Comparison of ENCODE assay signal across 10 mouse cellular contexts in the genomic region with DNA sequence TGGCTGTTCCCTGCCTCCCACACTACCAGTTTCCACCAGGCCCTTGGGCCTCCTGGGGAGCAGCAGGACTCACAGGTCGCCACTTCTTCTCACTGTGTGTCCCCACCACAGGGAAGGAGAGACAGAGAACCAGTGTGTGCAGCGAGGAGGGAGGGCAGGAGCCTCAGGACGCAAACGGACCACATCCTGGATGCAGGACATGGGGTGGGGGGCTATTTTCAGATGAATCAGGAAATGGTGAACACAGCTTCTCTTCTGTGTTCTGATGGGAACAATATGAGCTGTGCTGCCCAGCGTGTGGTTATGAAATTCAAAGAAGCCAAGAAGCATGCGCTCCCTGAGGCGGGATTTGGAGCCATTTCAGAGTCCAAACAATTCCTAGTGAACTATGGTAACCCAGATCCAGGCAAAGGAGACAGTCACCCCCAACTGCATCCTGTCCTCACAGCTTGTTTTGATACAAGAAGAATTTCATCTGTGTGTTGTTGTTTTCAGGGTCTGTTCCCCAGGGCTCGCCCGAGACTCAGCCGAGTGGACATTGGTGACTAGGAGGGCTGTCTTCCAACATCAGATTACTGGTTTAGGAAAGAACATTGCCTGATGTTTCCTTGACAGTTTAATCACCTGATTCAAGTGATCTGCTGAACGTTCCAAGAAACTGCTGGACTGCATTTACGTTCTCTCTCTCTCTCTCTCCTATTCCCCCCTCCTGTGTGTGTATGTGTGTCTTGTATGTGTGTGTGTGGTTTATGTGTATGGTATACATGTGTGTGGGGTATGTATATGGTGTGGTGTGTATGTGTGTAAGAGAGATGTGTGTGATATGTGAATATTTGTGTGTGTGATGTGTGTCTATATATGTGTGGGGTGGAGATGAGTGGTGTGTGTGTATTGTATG. TPM values are rescaled to one million over a fixed set of nuclear protein-coding genes. Genes with fewer than 3 reads are reported as not detected.
DNase-seq lines count a peak whose midpoint lies in the region; ATAC-seq and TF ChIP-seq lines count a peak whose summit lies in the region.
"Not testable (repeated sequence)": the region's sequence is repeated elsewhere in the genome, so short reads cannot be mapped to it uniquely, and the experiment has no call there.
"Had no signal": no experiment of that assay in that cellular context is flagged by ENCODE, and none has a peak within 500 bp of the region (broad histone marks: within the 10 kb centered on the region; RNA-seq: fewer than 3 reads in every experiment).

No protein-coding gene starts in this region.

- not testable (repeated sequence) for H3K79me2 ChIP-seq in heart, adult 2 months (replicated peaks; ENCODE audit: control insufficient read depth, insufficient read depth, low read length)

- H3K4me1 ChIP-seq in heart, adult 2 months (ENCODE audit: control insufficient read depth, insufficient read depth, low read length), result peaks cover 10% of the 10 kb centered on the region
- peaks cover 37% of the 10 kb centered on the region for H3K4me1 ChIP-seq in hindbrain, embryonic 10.5 days (replicated peaks)
- H3K4me1 ChIP-seq in kidney, embryonic 16.5 days (ENCODE audit: insufficient read depth, low read length); stomach, postnatal 0 days (replicated peaks; ENCODE audit: control insufficient read depth, insufficient read depth): not testable (repeated sequence)
- peaks cover 50% of the 10 kb centered on the region for H3K4me1 ChIP-seq in limb, embryonic 13.5 days

- TF ChIP-seq EP300 in heart, adult 2 months (IDR thresholded peaks at IDR 0.05; ENCODE audit: insufficient read depth, low read depth, low read length), result peak; percentile 74; the same call in 1 of the 2 replicates
- not testable (repeated sequence) for TF ChIP-seq EP300 in stomach, postnatal 0 days (optimal IDR thresholded peaks at IDR 0.05)

- intact Hi-C loops in heart, adult 2 months (cut with DNase I), result loop anchor here (1.0 to 5.0 kb wide), 2 partner anchors 10 to 36 kb away; no protein-coding TSS in a partner anchor

- TF ChIP-seq POLR2A in heart, adult 2 months (IDR thresholded peaks at IDR 0.05; ENCODE audit: insufficient read depth, low read depth, low read length), result 0 out of 2 replicates have a peak, but pooled peaks have one; percentile 45

- peak overlapping the region; percentile 44 for H3K27ac ChIP-seq in heart, adult 2 months
- H3K27ac ChIP-seq in hindbrain, embryonic 10.5 days, result peak overlapping the region; percentile 76; the same call in 1 of the 2 replicates
- peak overlapping the region; percentile 60; the same call in 1 of the 2 replicates for H3K27ac ChIP-seq in kidney, embryonic 16.5 days (ENCODE audit: low read length)
- peak overlapping the region; percentile 74; the same call in 1 of the 2 replicates for H3K27ac ChIP-seq in limb, embryonic 13.5 days
- H3K27ac ChIP-seq in stomach, postnatal 0 days (replicated peaks), result peak overlapping the region; percentile 69; the same call in 1 of the 2 replicates

- H3K27me3 ChIP-seq in heart, adult 2 months (ENCODE audit: control insufficient read depth, insufficient read depth, low read length); hindbrain, embryonic 10.5 days (ENCODE audit: insufficient read depth, poor library complexity, severe bottlenecking); kidney, embryonic 16.5 days (ENCODE audit: insufficient read depth, low read length); limb, embryonic 13.5 days; stomach, postnatal 0 days (ENCODE audit: control insufficient read depth, insufficient read depth, low read length): not testable (repeated sequence)

- 0 out of 2 replicates have a peak overlapping the region, but pooled peaks have one; percentile 15 for H3K9ac ChIP-seq in heart, adult 2 months (ENCODE audit: low read depth, low read length)
- H3K9ac ChIP-seq in kidney, embryonic 16.5 days (replicated peaks; ENCODE audit: low read length); limb, embryonic 13.5 days; stomach, postnatal 0 days (ENCODE audit: low read length): not testable (repeated sequence)

- peak; percentile 27; the same call in 1 of the 2 replicates for TF ChIP-seq CTCF in heart, adult 2 months (IDR thresholded peaks at IDR 0.05)
- TF ChIP-seq CTCF in stomach, postnatal 0 days (IDR thresholded peaks at IDR 0.05; ENCODE audit: low read depth), result not testable (repeated sequence)

- H3K36me3 ChIP-seq in heart, adult 2 months (ENCODE audit: control insufficient read depth, insufficient read depth, low read length); hindbrain, embryonic 10.5 days; kidney, embryonic 16.5 days (ENCODE audit: insufficient read depth, low read length); limb, embryonic 13.5 days; stomach, postnatal 0 days (ENCODE audit: control insufficient read depth, insufficient read depth, low read length): not testable (repeated sequence)

- not testable (repeated sequence) for H3K9me3 ChIP-seq in hindbrain, embryonic 10.5 days; kidney, embryonic 16.5 days (ENCODE audit: low read length); limb, embryonic 13.5 days; stomach, postnatal 0 days (ENCODE audit: control insufficient read depth, low read length)

- peak; percentile 49; the same call in 1 of the 2 replicates for ATAC-seq in kidney, embryonic 16.5 days (ENCODE audit: low FRiP score, low TSS enrichment)
- peak; percentile 33; the same call in 1 of the 2 replicates for ATAC-seq in limb, embryonic 13.5 days (ENCODE audit: low FRiP score, low read depth)
- ATAC-seq in stomach, postnatal 0 days (ENCODE audit: low FRiP score, low TSS enrichment), result peak; percentile 42; the same call in 1 of the 2 replicates

- H3K4me3 ChIP-seq in heart, adult 2 months; hindbrain, embryonic 10.5 days; kidney, embryonic 16.5 days (ENCODE audit: low read length); limb, embryonic 13.5 days; stomach, postnatal 0 days (ENCODE audit: low read depth, low read length): not testable (repeated sequence)

- H3K4me2 ChIP-seq in kidney, embryonic 16.5 days (replicated peaks; ENCODE audit: low read depth, low read length); limb, embryonic 13.5 days (replicated peaks); stomach, postnatal 0 days (replicated peaks; ENCODE audit: low read depth): not testable (repeated sequence)

- 15% methylated on average over 12 of the region's 12 CpGs for WGBS in heart, adult 2 months
- WGBS in hindbrain, embryonic 10.5 days, result 61% methylated on average over 12 of the region's 12 CpGs
- 44% methylated on average over 12 of the region's 12 CpGs for WGBS in kidney, embryonic 16.5 days
- 37% methylated on average over 12 of the region's 12 CpGs for WGBS in limb, embryonic 13.5 days
- WGBS in stomach, postnatal 0 days, result 46% methylated on average over 12 of the region's 12 CpGs

- DNase-seq in adrenal gland, postnatal 14 days, result peak; percentile 41
- peak; percentile 77 for DNase-seq in fibroblast of lung, adult 2 months (ENCODE audit: low read depth)
- DNase-seq in heart, adult 2 months, result peak; percentile 64 to 77
- not testable (repeated sequence) for DNase-seq in hindbrain, embryonic 10.5 days (ENCODE audit: low spot score); stomach, postnatal 0 days (ENCODE audit: low spot score)
- DNase-seq in lung, postnatal 36 days, result peak; percentile 78

RNA-seq across cellular contexts. Expression of gene Apod, which starts 1.9 kb away (rescaled TPM):
- 5.8 and 10.8 TPM in 2 replicates for total RNA-seq in adrenal gland, postnatal 14 days (2021)
- total RNA-seq in heart, adult 2 months (2021), result 1 to 10 TPM; 5.3 to 7.5 TPM
- polyA plus RNA-seq in heart, adult 2 months (2012; rRNA removed), result 4.4 and 4.7 TPM in 2 replicates
- polyA plus RNA-seq in hindbrain, embryonic 10.5 days (2016; fragmentation: Nextera tagmentation; extraction: Ambion mirVana), result 18.0 and 41.8 TPM in 2 replicates
- polyA plus RNA-seq in kidney, embryonic 16.5 days (2015; fragmentation: Nextera tagmentation; extraction: Ambion mirVana), result 0.42 and 0.56 TPM in 2 replicates
- 34.7 and 36.0 TPM in 2 replicates for polyA plus RNA-seq in limb, embryonic 13.5 days (2015; fragmentation: Nextera tagmentation; extraction: Ambion mirVana)
- 1.0 TPM in 2 replicates for polyA plus RNA-seq in stomach, postnatal 0 days (2015; fragmentation: Nextera tagmentation; extraction: Ambion mirVana)
- polyA plus RNA-seq: CD4-positive, CD25-positive, alpha-beta regulatory T cell, adult 4 months; liver, embryonic 11.5 days had no signal

RNA-seq across cellular contexts. Expression of gene Ppp1r2, which starts 41.4 kb away (rescaled TPM):
- total RNA-seq in adrenal gland, postnatal 14 days (2021), result 82.3 and 88.3 TPM in 2 replicates
- total RNA-seq in heart, adult 2 months (2021), result 10 to 100 TPM; 77.3 to 88.3 TPM
- 33.1 and 40.6 TPM in 2 replicates for polyA plus RNA-seq in heart, adult 2 months (2012; rRNA removed)
- polyA plus RNA-seq in hindbrain, embryonic 10.5 days (2016; fragmentation: Nextera tagmentation; extraction: Ambion mirVana), result 99.2 and 99.9 TPM in 2 replicates
- polyA plus RNA-seq in kidney, embryonic 16.5 days (2015; fragmentation: Nextera tagmentation; extraction: Ambion mirVana), result 90.5 and 93.2 TPM in 2 replicates
- polyA plus RNA-seq in limb, embryonic 13.5 days (2015; fragmentation: Nextera tagmentation; extraction: Ambion mirVana), result 67.3 and 73.6 TPM in 2 replicates
- 92.8 and 99.7 TPM in 2 replicates for polyA plus RNA-seq in stomach, postnatal 0 days (2015; fragmentation: Nextera tagmentation; extraction: Ambion mirVana)
